Mouse (Mus musculus) liver, embryonic 14.5 days (tissue): Measurements from ENCODE around the gene Tmem208.

Experiments used
- CTCF ChIP-seq: IDR thresholded peaks from 2 replicates; pipeline ENCODE4 v1.5.1; 2016; ENCODE audit warnings: antibody characterized with exemption, low read depth, control low read depth
- EP300 ChIP-seq: IDR thresholded peaks from 2 replicates; pipeline ENCODE4 v1.6.1; 2016; ENCODE audit warnings: antibody characterized with exemption, low read depth

DNA sequence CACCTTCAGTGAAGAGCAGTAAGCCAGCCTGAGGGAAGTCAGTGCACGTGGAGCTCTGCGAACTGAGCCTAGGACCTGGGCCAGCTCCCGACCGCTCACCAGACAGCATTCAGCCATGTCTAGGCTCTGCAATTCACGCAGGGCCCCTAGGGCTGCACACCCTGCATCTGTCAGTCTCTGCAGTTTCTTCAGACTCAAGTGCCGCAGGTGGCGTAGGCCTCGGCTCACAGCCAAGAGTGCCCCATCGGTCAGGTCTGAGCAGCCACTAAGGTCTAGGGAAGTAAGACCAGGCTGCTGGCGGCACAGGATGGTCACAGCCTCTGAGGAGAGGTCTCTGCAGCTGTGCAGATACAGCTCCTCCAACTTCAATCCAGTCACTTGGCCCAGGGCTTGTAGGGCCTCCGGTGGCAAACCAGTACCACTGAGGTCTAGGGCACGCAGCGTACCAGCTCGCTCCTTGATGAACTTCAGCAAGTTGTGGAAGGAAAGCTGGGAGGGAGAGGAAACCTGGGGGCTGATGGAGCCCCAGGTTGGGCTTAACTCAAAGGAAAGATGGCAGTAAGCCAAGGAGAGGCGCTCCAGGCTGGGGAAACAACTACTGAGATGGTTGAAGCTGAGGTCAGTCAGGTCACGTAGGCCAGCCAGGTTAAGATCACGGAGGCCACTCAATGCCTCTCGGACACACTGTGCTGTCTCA lies 10.9 kb upstream of the Tmem208 start:
- no peak for TF ChIP-seq CTCF
- no peak for TF ChIP-seq EP300
